Mouse (Mus musculus) thymus, postnatal 4 days (tissue): Measurements from ENCODE around the gene Snrpg.
A peak's percentile ranks its signal among the peaks of the same experiment; 100 is the strongest.
"Not testable (repeated sequence)": the region's sequence is repeated elsewhere in the genome, so short reads cannot be mapped to it uniquely, and the experiment has no call there.

Experiments used
- DNase-seq: peaks from one replicate; pipeline ENCODE4 v3.0.0; 2021

Gene Snrpg

GRCm38 (mm10) chr6:86370093-86370713 lies 901 bp upstream of the Snrpg start:
- peak; percentile 60 for DNase-seq

DNA sequence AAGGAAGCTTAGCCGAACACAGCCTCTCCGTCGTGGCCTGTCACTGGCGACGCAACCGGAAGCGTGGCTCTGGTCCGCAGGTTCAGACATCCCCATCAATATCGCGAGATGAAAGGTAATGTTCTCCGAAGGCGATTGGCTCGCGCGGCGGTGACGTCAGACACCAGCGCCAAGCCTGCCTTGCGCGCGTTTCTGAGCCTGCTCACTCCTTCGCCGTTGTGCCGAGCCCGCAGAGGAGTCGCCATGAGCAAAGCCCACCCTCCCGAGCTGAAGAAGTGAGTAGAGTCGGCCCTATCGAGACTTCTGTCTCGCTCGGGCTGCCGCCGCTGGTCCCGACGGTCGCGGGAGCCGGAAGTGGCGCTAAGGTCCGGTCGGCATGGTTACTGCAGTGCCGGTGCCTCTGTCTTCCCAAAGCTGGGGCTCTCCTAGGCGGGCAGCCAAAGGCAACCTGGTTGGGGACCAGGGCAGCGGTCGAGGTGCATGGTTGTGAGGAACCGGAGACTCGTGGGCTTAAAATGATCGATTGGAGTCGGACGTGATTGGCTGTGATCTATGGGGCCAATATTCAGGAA lies 322 bp downstream of the Snrpg start:
- peak; percentile 95 for DNase-seq

- DNase-seq = no peak
Observed at GRCm38 (mm10) chr6:86371950-86372516, 929 bp downstream of the Snrpg start.

GRCm38 (mm10) chr6:86373556-86373955 lies 2.5 kb downstream of the Snrpg start:
- DNase-seq = no peak

GRCm38 (mm10) chr6:86378341-86378740 lies 7.2 kb downstream of the Snrpg start:
- DNase-seq = no peak

DNA sequence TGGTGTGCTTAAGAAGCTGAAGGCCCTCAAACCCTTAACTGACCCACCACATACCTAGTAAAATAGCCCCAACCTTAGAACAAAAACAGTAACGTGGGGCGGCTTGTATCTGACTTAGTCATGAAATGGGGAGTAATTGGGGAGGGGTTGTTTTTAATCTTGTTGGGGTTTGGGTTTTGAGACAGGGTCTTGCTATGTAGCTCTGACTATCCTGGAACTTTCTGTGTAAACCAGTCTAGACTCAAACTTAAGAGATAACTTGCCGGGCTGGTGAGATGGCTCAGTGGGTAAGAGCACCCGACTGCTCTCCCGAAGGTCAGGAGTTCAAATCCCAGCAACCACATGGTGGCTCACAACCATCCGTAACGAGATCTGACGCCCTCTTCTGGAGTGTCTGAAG lies 9.0 kb downstream of the Snrpg start:
- not testable (repeated sequence) for DNase-seq

GRCm38 (mm10) chr6:86382551-86382950 lies 11.4 kb downstream of the Snrpg start:
- DNase-seq = no peak

DNA sequence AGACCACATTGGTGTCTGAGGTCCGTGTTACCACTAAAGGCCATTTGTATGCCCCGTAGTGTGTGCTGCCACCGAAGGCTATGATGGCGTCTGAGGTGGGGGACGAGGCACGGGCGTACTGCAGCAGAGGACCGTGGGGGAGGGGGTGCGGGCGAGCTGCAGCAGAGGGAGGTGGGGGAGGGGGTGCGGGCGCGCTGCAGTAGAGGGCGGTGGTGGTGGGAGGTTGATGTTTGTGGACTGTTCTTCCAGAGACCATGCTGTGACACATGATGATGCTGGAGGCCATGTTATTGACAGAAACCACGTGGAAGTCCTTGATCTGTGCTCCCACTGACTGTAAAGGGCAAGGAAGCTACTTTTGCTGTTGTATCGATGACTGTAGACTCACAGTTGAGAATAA lies 12.3 kb downstream of the Snrpg start:
- DNase-seq = no peak

- DNase-seq = no peak
Observed at GRCm38 (mm10) chr6:86384692-86385091, 13.6 kb downstream of the Snrpg start.

DNA sequence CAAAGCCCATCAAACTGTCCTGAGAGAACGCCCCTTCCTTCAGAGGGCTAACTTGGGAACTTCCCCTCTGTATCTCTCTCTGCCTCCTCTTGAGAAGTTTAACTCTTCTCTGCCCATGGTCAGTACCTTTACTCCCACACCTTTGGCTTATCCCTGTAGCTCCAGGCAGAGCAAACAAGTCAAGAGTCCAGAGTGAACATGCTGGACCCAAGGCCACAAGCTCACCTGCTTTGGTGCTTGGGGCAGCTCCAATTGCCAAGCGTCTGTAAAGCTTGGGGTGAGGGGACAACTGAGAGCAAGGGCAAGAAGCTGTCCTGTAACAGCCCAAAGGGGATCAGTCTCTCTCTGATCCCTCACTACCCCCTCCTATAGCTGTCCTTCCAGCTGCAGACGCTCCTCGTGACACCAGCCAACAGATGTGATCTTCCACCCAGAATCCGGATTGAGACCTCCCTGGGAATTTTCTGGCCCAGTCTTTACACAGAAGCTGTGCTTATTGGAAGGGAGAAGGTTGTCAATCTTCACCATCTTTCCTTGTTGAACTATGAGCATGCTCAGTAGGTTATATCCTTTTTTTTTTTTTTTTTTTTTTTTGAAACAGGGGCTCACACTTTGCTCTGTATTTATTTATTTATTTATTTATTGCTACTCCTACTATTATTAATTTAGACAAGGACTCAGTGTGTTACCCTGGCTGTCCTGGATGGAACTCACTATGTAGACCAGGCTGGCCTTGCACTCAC lies 14.4 kb downstream of the Snrpg start:
- no peak for DNase-seq

- no peak for DNase-seq
Observed at GRCm38 (mm10) chr6:86387313-86387712, 16.2 kb downstream of the Snrpg start.

DNA sequence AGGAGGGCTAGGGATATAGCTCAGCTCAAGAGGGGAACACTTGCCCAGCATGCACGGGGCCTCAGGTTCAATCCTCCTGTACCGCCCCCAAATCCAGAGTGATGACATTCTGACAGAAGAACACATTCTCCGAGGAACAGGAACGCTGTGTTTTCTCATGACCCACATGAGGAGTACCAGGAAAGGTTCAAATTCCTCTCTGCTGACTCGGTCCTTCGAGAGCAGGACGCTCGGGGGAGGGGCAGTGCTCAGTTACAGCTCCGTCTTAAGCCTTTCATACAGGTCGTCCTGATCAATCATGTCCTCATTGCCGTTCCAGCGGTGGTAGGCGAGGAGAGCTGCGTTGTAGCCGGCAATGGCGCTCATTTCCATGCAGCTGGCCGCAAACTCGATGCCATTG lies 17.4 kb downstream of the Snrpg start:
- no peak for DNase-seq

GRCm38 (mm10) chr6:86391326-86391725 lies 20.2 kb downstream of the Snrpg start:
- peak; percentile 40 for DNase-seq

GRCm38 (mm10) chr6:86393187-86393586 lies 22.1 kb downstream of the Snrpg start:
- DNase-seq = peak; percentile 33

GRCm38 (mm10) chr6:86394078-86394720 lies 23.1 kb downstream of the Snrpg start:
- no peak for DNase-seq

DNA sequence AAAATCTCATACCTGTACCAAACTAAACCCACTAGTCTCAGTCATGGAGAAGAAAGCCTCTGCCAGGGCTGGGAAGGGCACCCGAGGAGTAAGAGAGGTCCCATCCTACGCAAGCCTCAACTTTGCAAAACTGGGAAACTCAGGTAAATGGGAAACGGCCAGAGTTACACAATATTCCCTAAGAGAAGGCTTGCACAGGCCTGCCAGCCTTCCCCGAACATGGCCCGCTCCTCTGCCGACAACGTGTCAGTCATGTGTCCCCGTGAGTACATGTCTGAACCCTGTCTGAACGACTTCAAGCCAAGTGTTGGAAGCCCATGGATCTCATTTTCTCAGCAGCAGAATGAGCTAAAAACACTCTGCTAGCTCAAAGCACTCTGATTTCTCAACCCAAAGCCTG lies 23.9 kb downstream of the Snrpg start:
- no peak for DNase-seq

DNA sequence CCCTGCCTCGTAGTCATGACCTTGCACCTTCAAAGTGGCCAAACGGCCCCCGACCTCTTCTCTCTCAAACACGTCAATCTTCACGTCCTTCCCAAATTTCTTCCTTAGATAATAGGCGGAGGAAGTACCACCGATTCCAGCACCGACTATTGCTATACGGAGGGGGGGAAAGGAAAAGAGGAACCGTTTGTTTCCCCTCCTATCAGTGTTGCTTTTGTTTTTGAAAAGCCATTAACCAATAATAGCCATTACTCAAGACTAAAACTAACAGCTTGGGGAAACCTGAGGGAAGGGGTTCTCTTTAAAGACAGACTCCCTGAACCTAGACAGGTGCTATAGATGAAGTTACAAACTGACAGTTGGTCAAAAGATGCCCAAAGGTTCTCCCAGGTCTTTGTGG lies 24.9 kb downstream of the Snrpg start:
- DNase-seq = no peak

GRCm38 (mm10) chr6:86396581-86397256 lies 25.6 kb downstream of the Snrpg start, which contains the start of gene Pcyox1:
TSS of gene Pcyox1 (minus strand) at chr6:86397154.
- DNase-seq = peak; percentile 92

DNA sequence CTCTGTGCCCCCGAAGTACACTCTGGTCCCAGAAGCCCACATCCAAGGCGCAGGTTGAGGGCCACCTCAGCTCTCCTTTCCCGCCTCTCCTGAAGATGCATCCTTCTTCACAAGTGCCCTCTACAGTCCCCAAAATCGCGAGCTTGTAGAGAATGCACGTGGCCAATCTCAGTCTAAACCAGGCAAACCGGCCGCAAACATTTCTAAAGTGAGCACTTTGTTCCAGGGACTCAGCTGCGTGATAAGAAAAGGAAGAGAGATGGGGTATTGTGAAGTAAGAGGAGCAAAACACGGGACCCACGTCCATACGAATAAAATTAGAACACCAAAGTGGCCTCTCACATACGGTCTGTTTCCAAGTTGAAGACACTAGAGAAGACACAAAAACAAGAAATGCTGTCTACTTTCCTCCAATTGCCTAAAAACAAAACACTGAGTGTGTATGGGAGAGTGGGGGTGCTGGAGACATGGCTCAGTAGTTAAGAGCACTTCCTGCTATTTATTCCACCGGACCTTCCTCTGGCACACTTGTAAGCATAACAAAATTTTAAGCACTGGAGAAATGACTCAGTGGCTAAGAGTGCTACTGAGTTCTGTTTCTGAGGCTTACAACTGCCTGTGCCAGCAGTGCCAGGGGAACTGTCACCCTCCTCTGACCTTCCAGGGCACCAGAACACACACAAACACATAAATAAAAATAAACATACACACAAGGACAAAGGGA lies 26.3 kb downstream of the Snrpg start:
- no peak for DNase-seq

DNA sequence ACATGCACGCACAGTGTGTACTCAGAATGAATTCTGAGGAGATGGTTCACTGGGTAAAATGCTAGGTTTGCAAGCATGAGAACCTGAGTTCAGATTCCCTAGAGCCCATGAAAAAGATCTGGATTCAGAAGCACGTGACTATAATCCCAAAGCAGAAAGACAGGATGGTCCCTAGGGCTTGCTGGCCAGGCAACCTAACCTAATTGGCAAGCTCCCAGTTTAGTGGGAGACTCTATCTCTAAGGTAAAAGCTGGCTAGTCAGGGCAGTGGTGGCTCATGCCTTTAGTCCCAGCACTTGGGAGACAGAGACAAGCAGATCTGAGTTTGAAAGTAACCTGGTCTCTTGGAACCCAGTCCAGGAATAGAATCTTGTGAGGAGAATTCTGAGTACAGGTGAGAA lies 27.9 kb downstream of the Snrpg start:
- no peak for DNase-seq

GRCm38 (mm10) chr6:86399995-86400394 lies 28.9 kb downstream of the Snrpg start:
- no peak for DNase-seq

GRCm38 (mm10) chr6:86400972-86401371 lies 29.9 kb downstream of the Snrpg start:
- DNase-seq = peak; percentile 85
